Mouse (Mus musculus) ES-Bruce4 (cell line): ENCODE measurements around the gene Atp11a.

ENCODE experiments used
- CTCF ChIP-seq: IDR thresholded peaks from one replicate; pipeline ENCODE4 v1.8.1; 2011; ENCODE audit warnings: low read depth, low read length
- EP300 ChIP-seq: IDR thresholded peaks from 2 replicates; pipeline ENCODE4 v1.6.1; 2011; ENCODE audit warnings: low read depth, low read length; ENCODE audit not compliant: insufficient read depth

- TF ChIP-seq EP300: no peak
- no peak for TF ChIP-seq CTCF
These were observed 44.8 kb downstream of the Atp11a start for GRCm38 (mm10) chr8:12801586-12801985.
